Mouse (Mus musculus) cerebellum, adult 9-11 months (tissue): ENCODE data around the gene Nek1.
"Not testable (repeated sequence)": the region's sequence is repeated elsewhere in the genome, so short reads cannot be mapped to it uniquely, and the experiment has no call there.

ENCODE experiments used
- DNase-seq: peaks from one replicate; pipeline ENCODE4 v3.0.0; 2022

The Nek1 gene

GRCm38 (mm10) chr8:60984260-60985010 is 8.6 kb upstream of the Nek1 start:
- not testable (repeated sequence) for DNase-seq

GRCm38 (mm10) chr8:60992561-60992909 is 460 bp upstream of the Nek1 start:
- no peak for DNase-seq

- DNase-seq: no peak
These were observed 618 bp downstream of the Nek1 start for GRCm38 (mm10) chr8:60993639-60993986.

- no peak for DNase-seq
These were observed 3.5 kb downstream of the Nek1 start for GRCm38 (mm10) chr8:60996468-60996867.

- peak; percentile 10 for DNase-seq
These were observed 49.0 kb downstream of the Nek1 start for GRCm38 (mm10) chr8:61041951-61042350.

GRCm38 (mm10) chr8:61043874-61044273 is 50.9 kb downstream of the Nek1 start:
- no peak for DNase-seq

GRCm38 (mm10) chr8:61046816-61047215 is 53.8 kb downstream of the Nek1 start:
- DNase-seq: no peak

GRCm38 (mm10) chr8:61053017-61053416 is 60.0 kb downstream of the Nek1 start:
- no peak for DNase-seq

- DNase-seq: no peak
These were observed 61.3 kb downstream of the Nek1 start for GRCm38 (mm10) chr8:61054313-61054712.

GRCm38 (mm10) chr8:61056997-61057396 is 64.0 kb downstream of the Nek1 start:
- DNase-seq: no peak

- DNase-seq: no peak
These were observed 66.1 kb downstream of the Nek1 start for GRCm38 (mm10) chr8:61059143-61059542.

GRCm38 (mm10) chr8:61060412-61060811 is 67.4 kb downstream of the Nek1 start:
- DNase-seq: no peak

GRCm38 (mm10) chr8:61075059-61075458 is 82.1 kb downstream of the Nek1 start:
- no peak for DNase-seq

GRCm38 (mm10) chr8:61110496-61110895 is 117.5 kb downstream of the Nek1 start:
- DNase-seq: no peak

- DNase-seq: no peak
These were observed 118.9 kb downstream of the Nek1 start for GRCm38 (mm10) chr8:61111940-61112339.

GRCm38 (mm10) chr8:61121631-61122030 is 128.6 kb downstream of the Nek1 start:
- no peak for DNase-seq

- no peak for DNase-seq
These were observed 134.4 kb downstream of the Nek1 start for GRCm38 (mm10) chr8:61127299-61127861.

GRCm38 (mm10) chr8:61132561-61133134 is 139.7 kb downstream of the Nek1 start:
- DNase-seq: no peak

GRCm38 (mm10) chr8:61141869-61142268 is 148.9 kb downstream of the Nek1 start:
- peak; percentile 47 for DNase-seq

GRCm38 (mm10) chr8:61142302-61142701 is 149.3 kb downstream of the Nek1 start:
- DNase-seq: no peak

- DNase-seq: no peak
These were observed 149.8 kb downstream of the Nek1 start for GRCm38 (mm10) chr8:61142845-61143244.

GRCm38 (mm10) chr8:61148728-61149127 is 155.7 kb downstream of the Nek1 start:
- DNase-seq: no peak

GRCm38 (mm10) chr8:61150596-61150995 is 157.6 kb downstream of the Nek1 start:
- no peak for DNase-seq

- DNase-seq: no peak
These were observed 163.4 kb downstream of the Nek1 start for GRCm38 (mm10) chr8:61156406-61156805.

GRCm38 (mm10) chr8:61158540-61158939 is 165.5 kb downstream of the Nek1 start:
- DNase-seq: no peak
